Mouse (Mus musculus) olfactory bulb, adult 2 months (tissue): ENCODE data around the gene Pcif1.

Source experiments
- CTCF ChIP-seq: fragments of 200-500 bp; IDR thresholded peaks from 2 replicates; pipeline ENCODE4 v1.5.1; 2012; ENCODE audit warnings: low read depth, mild to moderate bottlenecking, low read length, moderate library complexity; ENCODE audit not compliant: insufficient read depth
- POLR2A ChIP-seq: fragments of 200-500 bp; IDR thresholded peaks from 2 replicates; pipeline ENCODE4 v1.6.1; 2012; ENCODE audit warnings: mild to moderate bottlenecking, low read depth, low read length, moderate library complexity; ENCODE audit not compliant: insufficient read depth

DNA sequence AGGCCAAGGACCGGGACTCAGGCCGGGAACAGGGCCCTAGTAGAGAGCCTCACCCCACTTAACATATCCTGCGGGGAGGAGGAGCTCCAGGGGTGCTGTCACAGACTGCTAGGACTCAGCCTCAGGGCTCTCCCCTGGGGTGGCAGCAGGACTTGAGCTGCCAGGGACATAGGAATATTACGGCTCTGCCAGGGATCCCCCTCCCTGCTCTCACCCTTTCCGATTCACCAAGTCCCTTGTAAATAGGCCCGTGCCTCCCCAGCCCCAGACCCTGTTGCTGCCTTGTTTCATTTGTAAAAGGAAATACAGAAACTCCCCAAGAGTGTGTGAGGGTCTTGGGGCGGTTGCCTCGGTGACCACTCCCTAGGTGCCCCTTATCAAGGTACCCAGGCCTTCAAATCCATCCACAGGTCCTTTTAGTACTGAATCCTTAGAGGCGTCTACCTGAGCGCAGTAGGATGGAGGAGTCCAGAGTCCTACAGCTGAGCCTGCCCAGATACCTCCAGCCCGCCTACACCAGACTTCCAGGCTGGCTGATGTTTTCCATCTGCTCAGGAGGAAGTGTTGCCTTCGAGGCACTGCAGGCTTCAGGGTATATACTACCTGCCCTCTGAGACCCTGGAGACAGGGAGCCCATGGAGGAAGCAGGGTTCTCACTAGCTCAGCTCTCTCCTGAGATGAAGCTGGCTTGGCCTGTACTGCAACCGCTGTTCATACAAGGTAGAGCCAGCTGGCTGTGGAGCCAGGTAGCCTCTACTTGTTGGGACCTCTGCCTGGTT lies 12.1 kb downstream of the Pcif1 start:
- TF ChIP-seq CTCF (no peak), POLR2A (no peak)
